Mouse (Mus musculus) monocyte, adult 5-6 weeks (primary cell): Measurements from ENCODE around the gene Pde8b. TPM values are rescaled to one million over a fixed set of nuclear protein-coding genes. Genes with fewer than 3 reads are reported as not detected.
"Not testable (repeated sequence)": the region's sequence is repeated elsewhere in the genome, so short reads cannot be mapped to it uniquely, and the experiment has no call there.

Experiments
- ATAC-seq: fragments of 153-309, 156-312 bp; replicated peaks from 2 replicates; pipeline ENCODE4 v1.8.0; 2017; ENCODE audit warnings: mild to moderate bottlenecking; ENCODE audit not compliant: low TSS enrichment, insufficient number of reproducible peaks, severe bottlenecking, poor library complexity, low FRiP score
- total RNA-seq: library from RNA; stranded (forward); fragments of 200-1000, 200-491, 200-594 nt; gene quantifications from 3 replicates; pipeline ENCODE4 v1.2.3, GENCODE M21; 2017

Pde8b gene
- total RNA-seq, 1 experiment from 2014 or later, result 5.0 TPM

GRCm38 (mm10) chr13:95222569-95223426, 27.3 kb downstream of the Pde8b start:
- no peak for ATAC-seq

GRCm38 (mm10) chr13:95221882-95222568, 28.1 kb downstream of the Pde8b start:
- ATAC-seq, result no peak

GRCm38 (mm10) chr13:95215661-95216170, 34.4 kb downstream of the Pde8b start:
- not testable (repeated sequence) for ATAC-seq

- no peak for ATAC-seq
These were observed 37.8 kb downstream of the Pde8b start for GRCm38 (mm10) chr13:95212320-95212719.

GRCm38 (mm10) chr13:95207301-95207700, 42.8 kb downstream of the Pde8b start:
- ATAC-seq, result not testable (repeated sequence)

- no peak for ATAC-seq
These were observed 47.9 kb downstream of the Pde8b start for GRCm38 (mm10) chr13:95202151-95202758.

GRCm38 (mm10) chr13:95200817-95201216, 49.3 kb downstream of the Pde8b start:
- ATAC-seq, result no peak

- no peak for ATAC-seq
These were observed 50.1 kb downstream of the Pde8b start for GRCm38 (mm10) chr13:95200036-95200435.

GRCm38 (mm10) chr13:95196106-95196705, 53.9 kb downstream of the Pde8b start:
- no peak for ATAC-seq

- ATAC-seq, result no peak
These were observed 58.2 kb downstream of the Pde8b start for GRCm38 (mm10) chr13:95191951-95192350.

GRCm38 (mm10) chr13:95189111-95189510, 61.0 kb downstream of the Pde8b start:
- no peak for ATAC-seq

- ATAC-seq, result no peak
These were observed 62.9 kb downstream of the Pde8b start for GRCm38 (mm10) chr13:95187153-95187665.

- no peak for ATAC-seq
These were observed 63.4 kb downstream of the Pde8b start for GRCm38 (mm10) chr13:95186741-95187035.

GRCm38 (mm10) chr13:95185891-95186740, 64.0 kb downstream of the Pde8b start:
- no peak for ATAC-seq

- ATAC-seq, result no peak
These were observed 66.5 kb downstream of the Pde8b start for GRCm38 (mm10) chr13:95183686-95184085.

- ATAC-seq, result no peak
These were observed 69.9 kb downstream of the Pde8b start for GRCm38 (mm10) chr13:95180208-95180607.

GRCm38 (mm10) chr13:95177326-95177725, 72.8 kb downstream of the Pde8b start:
- ATAC-seq, result no peak

GRCm38 (mm10) chr13:95176399-95176798, 73.7 kb downstream of the Pde8b start:
- ATAC-seq, result no peak
